Mouse (Mus musculus) left cerebral cortex, postnatal 14 days (tissue): ENCODE data around the gene Adamts5. TPM values are rescaled to one million over a fixed set of nuclear protein-coding genes. Genes with fewer than 3 reads are reported as not detected.

ENCODE experiments used
- DNase-seq, 2 experiments: peaks; one replicate each; pipeline ENCODE4 v3.0.0; 2021 to 2022; ENCODE audit warnings: low spot score in 2 of 2, mixed read lengths in 1 of 2
- intact Hi-C: fragments of 180-260 bp; cut with DNase I; formaldehyde crosslinking; loops from one replicate; pipeline ENCODE4 v1.15.1; 2025
- total RNA-seq, 2 experiments: library from RNA; stranded (reverse); gene quantifications; 2 replicates each; pipeline ENCODE4 v1.2.3; 2021

Gene Adamts5
- total RNA-seq, 2 experiments from 2014 or later = 1.4 to 1.6 TPM

DNA sequence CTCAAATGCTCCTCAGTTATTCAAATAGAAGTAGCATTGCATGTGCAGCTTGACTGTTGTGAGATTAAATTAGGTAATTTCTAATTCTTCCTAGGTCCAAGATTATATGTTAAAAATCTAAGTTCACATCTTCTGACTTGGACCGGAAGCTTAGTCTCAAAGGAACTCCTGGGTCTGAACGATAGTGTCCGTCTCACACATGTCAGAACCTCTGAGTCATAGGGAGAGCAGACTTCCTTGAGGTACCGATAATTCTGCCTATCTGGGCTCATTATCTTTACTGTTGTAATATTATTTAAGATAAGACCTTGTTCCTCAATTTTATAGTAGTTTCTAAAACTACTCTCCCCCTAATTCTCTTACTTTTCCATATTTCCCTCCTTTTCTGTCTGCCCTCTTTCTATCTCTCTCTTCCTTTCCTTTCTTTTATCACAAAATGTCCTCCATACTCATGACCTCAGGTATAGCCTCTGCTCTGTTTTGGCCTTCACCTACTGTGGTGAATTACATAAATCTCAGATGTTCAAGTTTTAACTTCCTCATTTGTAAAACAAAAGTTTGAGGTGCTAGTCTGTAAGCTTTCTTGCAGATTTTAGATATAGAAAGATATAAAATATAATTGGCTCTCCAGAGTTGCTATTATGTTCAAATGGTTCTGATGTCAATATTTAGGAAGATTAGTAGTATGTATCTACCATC, 36.8 kb downstream of the Adamts5 start:
- no peak for DNase-seq
- intact Hi-C loops = no loop called here

DNA sequence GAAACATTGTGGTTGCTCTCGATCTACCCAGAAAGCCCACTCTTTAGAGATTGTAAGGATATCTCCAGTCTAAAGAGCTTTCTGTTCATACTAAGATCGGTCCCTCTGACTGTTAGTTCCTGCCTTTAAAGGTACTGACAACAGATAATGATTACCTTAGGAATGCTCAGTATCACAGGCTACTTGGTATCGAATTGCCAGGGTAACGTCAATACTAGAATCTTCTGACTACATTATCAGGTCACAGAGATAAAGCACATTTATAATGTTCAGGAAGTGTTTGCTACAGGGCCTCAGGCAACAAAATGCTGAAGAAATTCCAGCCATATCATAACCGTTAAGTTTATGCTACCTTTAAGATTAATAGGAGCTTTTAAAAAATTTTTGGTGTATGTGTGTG, 47.1 kb downstream of the Adamts5 start:
- intact Hi-C loops = no loop called here
- no peak for DNase-seq

DNA sequence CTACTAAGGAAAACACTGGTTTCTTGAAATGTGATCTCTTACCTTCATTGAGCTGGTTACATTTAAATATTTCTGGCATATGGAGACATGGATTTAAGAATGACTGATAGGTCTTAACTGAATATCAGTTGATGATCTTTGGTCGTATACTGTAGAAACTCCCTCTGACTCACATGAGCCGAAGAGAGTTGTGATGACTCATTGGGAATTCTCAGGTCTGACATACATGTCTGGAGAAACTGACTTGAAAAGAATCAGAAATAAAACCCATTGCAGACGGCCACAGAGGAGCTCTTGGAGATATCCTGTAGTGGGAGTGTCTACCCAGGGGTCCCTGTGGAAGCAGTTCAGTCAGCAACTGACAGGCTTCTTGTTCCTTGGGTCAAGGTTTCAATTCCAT, 74.6 kb downstream of the Adamts5 start:
- DNase-seq = no peak
- intact Hi-C loops = no loop called here

DNA sequence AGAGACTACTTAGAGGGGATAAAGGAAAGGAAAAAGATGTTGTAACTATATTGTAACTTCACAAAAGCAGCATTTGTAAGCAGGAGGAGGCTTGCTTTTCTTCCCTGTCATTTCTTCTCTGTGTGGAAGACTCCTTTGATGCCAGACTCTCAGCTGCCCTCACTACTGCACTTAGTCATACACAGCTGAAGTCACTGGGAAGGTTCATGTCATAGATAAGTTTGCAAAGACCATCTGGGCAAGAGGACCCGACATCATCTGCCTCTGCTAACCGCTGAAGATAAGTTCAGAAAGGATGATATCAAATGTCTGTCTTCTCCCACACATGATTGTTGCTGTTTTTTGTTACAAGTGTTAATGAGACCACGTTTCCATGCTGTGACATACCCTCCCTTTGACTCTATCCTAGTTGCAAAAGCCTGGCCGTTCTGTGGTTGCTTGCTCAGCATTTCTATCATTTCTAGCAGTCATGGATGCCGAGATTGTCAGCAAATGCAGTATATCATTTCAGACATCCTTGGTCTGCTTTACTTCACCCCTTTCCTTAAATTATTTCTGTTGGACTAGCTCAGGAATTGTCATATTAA, 79.2 kb downstream of the Adamts5 start:
- DNase-seq = no peak
- intact Hi-C loops = loop anchor here (5.0 kb wide), 1 partner anchor 825 kb away; no protein-coding TSS in a partner anchor

DNA sequence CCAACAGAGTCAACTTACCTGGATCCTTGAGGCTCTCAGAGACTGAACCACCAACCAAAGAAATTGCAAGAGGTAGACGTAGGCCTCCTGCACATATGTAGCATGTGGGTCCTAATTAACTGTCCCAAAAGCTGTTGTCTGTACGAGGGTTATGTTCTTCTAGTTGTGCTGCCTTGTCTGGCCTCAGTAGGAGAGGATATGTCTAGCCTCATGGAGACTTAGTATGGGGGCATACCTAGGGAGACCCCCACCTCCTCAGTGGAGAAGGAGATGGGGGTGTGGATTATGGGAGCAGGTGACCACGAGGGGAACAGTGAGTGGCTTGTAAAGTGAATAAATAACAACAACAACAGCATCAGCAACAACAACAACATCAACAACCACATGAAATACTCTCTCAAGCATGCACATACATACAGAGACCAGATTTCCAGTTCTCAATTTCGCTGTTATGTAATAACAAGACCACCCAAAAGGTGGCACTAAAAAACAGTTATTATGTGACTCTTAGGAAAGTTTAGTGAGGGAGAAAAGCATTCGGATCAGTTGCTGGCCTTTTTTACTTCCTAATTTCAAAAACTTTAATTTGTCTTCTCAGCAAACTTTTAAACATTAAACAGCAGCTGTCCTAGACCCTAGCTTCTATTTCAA, 81.7 kb downstream of the Adamts5 start:
- DNase-seq = no peak
- intact Hi-C loops = loop anchor here (5.0 kb wide), 2 partner anchors 482 to 827 kb away; no protein-coding TSS in a partner anchor

DNA sequence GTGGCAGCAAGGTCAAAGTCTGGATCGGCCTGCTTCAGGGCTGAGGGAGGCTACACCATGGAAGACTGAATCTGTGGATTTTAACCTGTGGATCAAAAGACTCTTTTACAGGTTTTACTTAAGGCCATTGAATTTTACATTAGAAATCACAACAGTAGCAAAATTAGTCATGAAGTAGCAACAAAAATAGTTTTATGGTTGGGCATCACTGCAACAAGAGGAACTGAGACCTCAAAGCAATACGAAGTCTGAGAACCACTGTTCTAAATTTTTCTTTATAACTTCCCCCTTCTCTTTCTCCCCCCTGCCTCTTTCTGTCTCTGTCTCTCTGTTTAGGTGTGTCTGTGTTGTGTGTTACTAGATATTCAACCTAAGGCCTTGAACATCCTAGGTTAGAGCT, 87.5 kb downstream of the Adamts5 start:
- intact Hi-C loops = no loop called here
- no peak for DNase-seq

DNA sequence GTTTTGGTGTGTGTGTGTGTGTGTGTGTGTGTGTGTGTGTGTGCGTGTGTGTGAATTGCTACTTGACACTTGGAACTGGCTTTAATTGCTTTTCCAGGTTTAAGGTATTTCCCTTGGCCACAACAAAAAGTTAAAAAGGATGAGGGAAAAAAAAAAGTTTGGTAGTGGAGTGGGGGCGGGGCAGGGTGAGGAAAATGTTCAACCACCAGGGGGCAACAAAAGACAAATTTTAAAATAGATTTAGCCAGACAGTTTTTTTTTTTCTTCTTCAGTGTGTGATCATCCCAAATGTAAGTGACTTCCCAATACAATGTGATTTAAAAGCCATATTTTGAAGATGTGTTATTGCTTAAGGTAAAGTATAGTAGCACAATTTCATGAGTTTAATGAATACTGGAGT, 94.0 kb downstream of the Adamts5 start:
- intact Hi-C loops = loop anchor here (1.0 to 10.0 kb wide), 6 partner anchors 612 to 1587 kb away; no protein-coding TSS in a partner anchor
- DNase-seq = peak; percentile 70 to 72

DNA sequence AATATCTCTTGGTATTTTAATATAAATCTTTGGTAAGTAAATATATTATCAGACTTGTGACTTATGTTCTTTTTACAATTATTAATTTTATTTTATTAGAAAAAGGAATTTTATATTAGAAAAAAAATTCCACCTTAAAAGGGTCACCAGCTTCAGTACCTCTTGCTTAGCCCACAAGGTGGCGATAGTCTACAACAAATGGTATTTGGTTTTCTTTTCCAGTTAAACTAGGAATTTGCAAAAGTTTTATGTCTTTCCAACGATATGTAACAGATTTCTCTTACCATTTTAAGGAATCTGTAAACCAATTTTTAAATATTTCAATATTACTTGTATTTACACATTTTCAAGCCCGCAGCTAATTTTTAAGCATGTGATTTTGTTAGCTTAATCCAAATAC, 94.6 kb downstream of the Adamts5 start:
- peak; percentile 68 to 83 for DNase-seq
- intact Hi-C loops = loop anchor here (1.0 to 10.0 kb wide), 5 partner anchors 612 to 1588 kb away; no protein-coding TSS in a partner anchor

Other genes starting within 250 kb of the Adamts5 start
- gene Adamts1, start 98.7 kb downstream of the Adamts5 start, total RNA-seq = 1 to 10 TPM; 7.3 to 8.4 TPM